In genomic region chr17:86300774-86301595, GRCm38 (mm10) we compare ENCODE assay signal across 8 mouse cellular contexts.
DNase-seq lines count a peak whose midpoint lies in the region; ATAC-seq and TF ChIP-seq lines count a peak whose summit lies in the region.

No protein-coding gene starts in this region.

- H3K27ac ChIP-seq in gastrocnemius, adult 2 months, result peak overlapping the region; percentile 49; the same call in 1 of the 2 replicates
- peak overlapping the region; percentile 81 for H3K27ac ChIP-seq in embryonic facial prominence, embryonic 10.5 days (replicated peaks)
- 0 out of 2 replicates have a peak overlapping the region, but pooled peaks have one; percentile 1 for H3K27ac ChIP-seq in hindbrain, embryonic 11.5 days (ENCODE audit: low read depth, low read length)
- peak overlapping the region; percentile 76 for H3K27ac ChIP-seq in stomach, embryonic 16.5 days (ENCODE audit: low read length)

- no peak for DNase-seq in gastrocnemius, adult 2 months
- no peak for DNase-seq in gastrocnemius, postnatal 4 days (ENCODE audit: low spot score in 2 of 2)
- peak; percentile 41 for DNase-seq in embryonic facial prominence, embryonic 10.5 days (ENCODE audit: low spot score)
- DNase-seq in hindbrain, embryonic 11.5 days (ENCODE audit: low spot score), result no peak
- peak; percentile 60 to 71 for DNase-seq in left cerebral cortex, postnatal 10 days (ENCODE audit: extremely low spot score in 1 of 2, low spot score in 2 of 2)
- DNase-seq in gastrocnemius, postnatal 25 days, result no peak

- H3K4me3 ChIP-seq in gastrocnemius, adult 2 months, result peak overlapping the region; percentile 52
- peak overlapping the region; percentile 29; the same call in 1 of the 2 replicates for H3K4me3 ChIP-seq in embryonic facial prominence, embryonic 10.5 days
- H3K4me3 ChIP-seq in hindbrain, embryonic 11.5 days (ENCODE audit: low read depth, low read length), result no peak overlapping the region
- H3K4me3 ChIP-seq in stomach, embryonic 16.5 days (replicated peaks; ENCODE audit: low read length), result 0 out of 2 replicates have a peak overlapping the region, but pooled peaks have one; percentile 6

- 67% methylated on average over 22 of the region's 22 CpGs for WGBS in embryonic facial prominence, embryonic 10.5 days
- WGBS in hindbrain, embryonic 11.5 days, result 77% methylated on average over 22 of the region's 22 CpGs
- WGBS in stomach, embryonic 16.5 days, result 54% methylated on average over 22 of the region's 22 CpGs

- H3K36me3 ChIP-seq in embryonic facial prominence, embryonic 10.5 days (replicated peaks), result no peaks in the 10 kb centered on the region
- H3K36me3 ChIP-seq in hindbrain, embryonic 11.5 days (ENCODE audit: control insufficient read depth, insufficient read depth, low read length), result no peaks in the 10 kb centered on the region
- H3K36me3 ChIP-seq in stomach, embryonic 16.5 days (ENCODE audit: control insufficient read depth, insufficient read depth, low read length), result no peaks in the 10 kb centered on the region

- H3K4me2 ChIP-seq in hindbrain, embryonic 11.5 days (replicated peaks; ENCODE audit: low read depth, low read length), result no peak overlapping the region
- H3K4me2 ChIP-seq in stomach, embryonic 16.5 days (ENCODE audit: low read depth, low read length), result peak overlapping the region; percentile 47

- H3K27me3 ChIP-seq in embryonic facial prominence, embryonic 10.5 days (replicated peaks; ENCODE audit: low read depth, poor library complexity, severe bottlenecking), result no peaks in the 10 kb centered on the region
- H3K27me3 ChIP-seq in hindbrain, embryonic 11.5 days (ENCODE audit: control insufficient read depth, insufficient read depth, low read length), result no peaks in the 10 kb centered on the region
- no peaks in the 10 kb centered on the region for H3K27me3 ChIP-seq in stomach, embryonic 16.5 days (ENCODE audit: control insufficient read depth, insufficient read depth, low read length)

- no peaks in the 10 kb centered on the region for H3K9me3 ChIP-seq in embryonic facial prominence, embryonic 10.5 days
- H3K9me3 ChIP-seq in hindbrain, embryonic 11.5 days (ENCODE audit: control insufficient read depth, low read length), result no peaks in the 10 kb centered on the region
- H3K9me3 ChIP-seq in stomach, embryonic 16.5 days (replicated peaks; ENCODE audit: control insufficient read depth, low read length), result no peaks in the 10 kb centered on the region

- intact Hi-C loops in gastrocnemius, adult 2 months (cut with DNase I), result no loop called here
- intact Hi-C loops in left cerebral cortex, postnatal 10 days (cut with DNase I), result loop anchor here (5.0 kb wide), 1 partner anchor 134 kb away; the partner anchor contains the start of gene Prkce

- no peak for ATAC-seq in hindbrain, embryonic 11.5 days (ENCODE audit: low FRiP score)
- peak; percentile 78 for ATAC-seq in megakaryocyte, adult 5-6 weeks (ENCODE audit: poor library complexity, severe bottlenecking)
- no peak for ATAC-seq in stomach, embryonic 16.5 days (ENCODE audit: insufficient read depth, low FRiP score)

- H3K4me1 ChIP-seq in embryonic facial prominence, embryonic 10.5 days, result peaks cover 53% of the 10 kb centered on the region
- H3K4me1 ChIP-seq in hindbrain, embryonic 11.5 days (replicated peaks; ENCODE audit: control insufficient read depth, insufficient read depth, low read length), result no peaks in the 10 kb centered on the region
- H3K4me1 ChIP-seq in stomach, embryonic 16.5 days (ENCODE audit: control insufficient read depth, insufficient read depth, low read length), result peaks cover 29% of the 10 kb centered on the region

- no peak overlapping the region for H3K9ac ChIP-seq in hindbrain, embryonic 11.5 days (ENCODE audit: low read depth, low read length)
- no peak overlapping the region; the same call in 1 of the 2 replicates for H3K9ac ChIP-seq in stomach, embryonic 16.5 days (ENCODE audit: low read length)

- no peak for TF ChIP-seq CTCF in gastrocnemius, adult 2 months (IDR thresholded peaks at IDR 0.05)

Comparison
In these comparisons a context has a peak if more than half of its experiments do, and no peak if none do; other contexts are left out.
1. DNase-seq: peak in embryonic facial prominence, embryonic 10.5 days (single experiment) and left cerebral cortex, postnatal 10 days (2 of 2); none in gastrocnemius, adult 2 months (single experiment), gastrocnemius, postnatal 4 days (0 of 2), hindbrain, embryonic 11.5 days (single experiment) and gastrocnemius, postnatal 25 days (single experiment).
2. H3K27ac ChIP-seq: peak in every context shown above with its lines; median percentile 81 in embryonic facial prominence, embryonic 10.5 days; 76 in stomach, embryonic 16.5 days; 49 in gastrocnemius, adult 2 months; 1 in hindbrain, embryonic 11.5 days.